Mouse (Mus musculus): ENCODE measurements around the gene Tagln2. TPM values are rescaled to one million over a fixed set of nuclear protein-coding genes. Genes with fewer than 3 reads are reported as not detected.

Gene Tagln2
- polyA plus RNA-seq, 1 experiment, result 837 TPM

GRCm38 (mm10) chr1:172472909-172473308 is 26.9 kb upstream of the Tagln2 start:
- TF ChIP-seq GATA1 (IDR thresholded peaks at IDR 0.05; ENCODE audit: low read length), result no peak

DNA sequence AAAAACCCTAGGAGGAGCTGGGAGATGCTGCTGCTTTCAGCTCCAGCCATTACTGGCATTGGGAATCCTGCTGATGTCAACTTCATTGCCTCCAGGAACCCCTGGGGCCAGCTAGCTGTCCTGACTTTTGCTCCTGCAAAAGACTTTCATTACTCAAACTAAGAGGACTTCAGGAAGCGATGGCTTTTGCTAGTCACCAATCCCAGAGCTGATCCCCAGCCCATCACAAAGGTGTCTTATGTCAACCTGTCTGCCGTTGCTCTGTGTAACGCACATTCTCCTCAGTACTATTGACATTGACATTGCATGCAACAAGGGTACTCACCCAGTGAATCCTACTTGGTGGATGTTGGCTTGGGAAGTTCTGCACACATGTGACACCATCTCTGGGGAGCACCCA is 25.7 kb upstream of the Tagln2 start:
- no peak for TF ChIP-seq GATA1 (IDR thresholded peaks at IDR 0.05; ENCODE audit: low read length)

GRCm38 (mm10) chr1:172475054-172475741 is 24.6 kb upstream of the Tagln2 start, which contains the start of gene Slamf9:
Gene Slamf9, plus strand, starts transcription at chr1:172475358.
- no peak for TF ChIP-seq GATA1 (IDR thresholded peaks at IDR 0.05; ENCODE audit: low read length)

GRCm38 (mm10) chr1:172478020-172478419 is 21.8 kb upstream of the Tagln2 start:
- TF ChIP-seq GATA1 (IDR thresholded peaks at IDR 0.05; ENCODE audit: low read length), result no peak

DNA sequence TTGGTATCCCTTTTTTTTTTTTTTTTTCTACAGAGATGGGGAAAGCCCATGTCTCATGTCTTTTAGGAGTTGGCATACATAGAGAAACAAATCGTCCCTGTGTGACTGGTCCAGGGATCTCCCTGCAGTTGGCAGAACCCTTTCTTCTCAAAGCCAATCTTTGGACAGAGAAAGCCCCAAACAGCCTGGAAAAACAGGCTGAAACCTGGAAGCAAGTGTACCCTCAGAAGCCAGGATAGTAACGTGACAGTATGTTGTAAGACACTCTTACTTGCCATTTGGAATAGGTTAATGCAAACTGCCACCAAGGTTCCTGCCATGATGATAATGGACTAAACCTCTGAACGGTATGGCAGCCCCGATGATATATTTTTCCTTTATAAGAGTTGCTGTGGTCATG is 19.5 kb upstream of the Tagln2 start:
- TF ChIP-seq GATA1 (IDR thresholded peaks at IDR 0.05; ENCODE audit: low read length), result no peak

- TF ChIP-seq GATA1 (IDR thresholded peaks at IDR 0.05; ENCODE audit: low read length), result no peak
Observed at GRCm38 (mm10) chr1:172481111-172481510, 18.7 kb upstream of the Tagln2 start.

DNA sequence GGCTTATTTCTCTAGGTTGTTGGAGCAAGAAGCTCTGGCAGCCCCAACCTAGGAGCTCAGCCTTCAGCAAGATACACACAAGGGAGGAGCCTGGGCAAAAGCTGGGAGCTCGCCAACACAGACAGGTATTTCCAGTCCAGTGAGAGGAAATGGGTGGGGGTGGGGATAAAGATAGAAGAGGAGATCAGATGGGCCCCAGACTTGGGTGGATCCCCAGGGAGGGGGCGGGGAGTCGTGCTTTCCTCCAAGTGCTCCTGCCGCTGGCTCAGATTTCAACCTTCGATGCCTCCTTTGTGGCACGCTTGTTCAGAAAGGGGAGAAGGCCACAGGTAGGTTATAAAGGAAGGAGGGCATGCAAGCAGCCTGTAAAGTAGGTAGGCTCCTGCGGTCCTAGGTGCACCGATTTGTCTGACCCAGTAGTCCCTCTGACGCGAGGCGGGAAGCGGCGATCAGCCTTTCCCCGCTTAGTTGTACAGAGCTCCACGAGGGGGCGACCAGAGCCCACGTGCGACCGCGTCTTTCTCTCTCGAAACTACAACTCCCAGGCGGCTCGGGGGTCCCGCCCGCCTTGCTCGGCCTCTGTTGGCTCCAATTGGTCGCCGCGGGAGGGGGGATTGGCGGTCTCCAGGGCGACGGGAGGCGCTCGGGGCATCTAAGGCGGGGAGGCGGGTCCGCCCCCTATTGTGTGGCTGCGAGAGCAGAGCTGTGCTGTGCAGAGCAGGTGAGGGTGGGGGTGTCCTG is 18.1 kb upstream of the Tagln2 start, which contains the start of gene Igsf9:
Gene Igsf9 (plus strand): TSS at position 249 of the 741 bp plus-strand sequence.
- TF ChIP-seq GATA1 (IDR thresholded peaks at IDR 0.05; ENCODE audit: low read length), result no peak

- TF ChIP-seq GATA1 (IDR thresholded peaks at IDR 0.05; ENCODE audit: low read length), result no peak
Observed at GRCm38 (mm10) chr1:172482518-172483360, 17.1 kb upstream of the Tagln2 start.

DNA sequence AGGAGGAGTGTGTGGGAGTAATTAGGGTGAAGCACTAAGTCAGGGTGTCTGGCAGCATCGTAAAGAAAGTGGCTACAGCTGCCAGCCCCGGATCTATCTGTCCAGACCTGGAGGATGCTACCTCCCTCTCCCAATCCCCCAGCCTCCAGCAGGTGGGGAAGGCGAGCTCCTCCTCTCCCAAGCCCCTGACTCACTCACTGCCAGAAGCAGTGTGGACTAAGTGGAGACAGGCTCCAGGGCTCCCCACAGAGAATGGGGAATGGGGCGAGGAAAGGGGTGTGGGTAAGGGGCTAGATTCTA is 16.5 kb upstream of the Tagln2 start:
- no peak for TF ChIP-seq GATA1 (IDR thresholded peaks at IDR 0.05; ENCODE audit: low read length)

DNA sequence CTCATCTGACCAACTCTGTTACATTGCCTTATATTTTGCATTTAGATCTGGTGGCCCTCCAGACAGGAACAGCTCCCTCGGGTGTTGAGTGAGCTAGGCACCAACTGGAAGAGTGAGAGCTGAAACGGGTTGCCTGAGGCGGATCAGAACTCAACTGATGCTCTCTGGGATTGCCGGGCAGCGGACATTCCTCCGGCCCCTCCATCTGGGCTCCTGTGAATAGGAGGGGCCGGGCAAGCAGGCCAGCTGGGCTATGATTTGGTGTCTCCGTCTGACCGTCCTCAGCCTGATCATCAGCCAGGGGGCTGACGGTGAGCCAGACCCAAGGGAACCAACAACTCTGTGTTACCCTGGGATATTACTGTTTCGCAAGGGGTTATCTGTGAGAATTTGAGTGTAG is 15.6 kb upstream of the Tagln2 start:
- TF ChIP-seq GATA1 (IDR thresholded peaks at IDR 0.05; ENCODE audit: low read length), result no peak

DNA sequence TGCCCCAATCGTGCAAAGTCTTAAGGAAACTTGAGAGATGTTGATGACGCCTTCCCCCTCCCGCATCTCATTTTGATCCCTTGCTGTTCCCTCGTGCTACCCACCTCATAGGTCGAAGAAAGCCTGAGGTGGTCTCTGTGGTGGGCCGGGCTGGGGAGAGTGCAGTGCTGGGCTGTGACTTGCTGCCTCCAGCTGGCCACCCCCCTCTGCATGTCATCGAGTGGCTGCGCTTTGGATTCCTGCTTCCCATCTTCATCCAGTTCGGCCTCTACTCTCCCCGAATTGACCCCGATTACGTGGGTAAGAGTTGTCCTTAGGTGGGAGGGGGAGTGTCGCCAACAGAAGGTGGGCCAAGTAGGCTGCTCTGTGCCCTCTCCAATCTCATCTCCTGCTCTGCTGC is 15.2 kb upstream of the Tagln2 start:
- no peak for TF ChIP-seq GATA1 (IDR thresholded peaks at IDR 0.05; ENCODE audit: low read length)

- TF ChIP-seq GATA1 (IDR thresholded peaks at IDR 0.05; ENCODE audit: low read length), result no peak
Observed at GRCm38 (mm10) chr1:172485821-172486220, 14.0 kb upstream of the Tagln2 start.

DNA sequence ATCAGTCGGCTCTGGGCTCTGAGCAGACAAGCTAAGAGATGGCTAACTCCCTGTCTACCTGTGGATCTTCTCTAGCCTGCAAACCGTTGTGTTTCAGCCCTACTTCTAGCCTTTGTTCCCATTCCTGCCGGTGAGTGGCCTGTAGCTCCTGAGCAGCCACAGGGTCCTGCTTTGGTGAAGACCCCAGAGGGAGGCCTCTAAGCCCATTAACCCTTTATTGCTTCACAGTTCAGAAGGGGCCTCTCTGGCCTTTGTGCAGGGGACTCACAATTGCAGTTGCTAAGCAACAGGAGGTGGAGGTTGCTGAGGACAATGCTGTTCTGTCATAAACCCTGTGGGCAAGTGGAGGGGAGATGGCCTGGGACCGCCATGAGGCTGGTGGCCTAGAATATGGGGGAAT is 13.6 kb upstream of the Tagln2 start:
- TF ChIP-seq GATA1 (IDR thresholded peaks at IDR 0.05; ENCODE audit: low read length), result no peak

DNA sequence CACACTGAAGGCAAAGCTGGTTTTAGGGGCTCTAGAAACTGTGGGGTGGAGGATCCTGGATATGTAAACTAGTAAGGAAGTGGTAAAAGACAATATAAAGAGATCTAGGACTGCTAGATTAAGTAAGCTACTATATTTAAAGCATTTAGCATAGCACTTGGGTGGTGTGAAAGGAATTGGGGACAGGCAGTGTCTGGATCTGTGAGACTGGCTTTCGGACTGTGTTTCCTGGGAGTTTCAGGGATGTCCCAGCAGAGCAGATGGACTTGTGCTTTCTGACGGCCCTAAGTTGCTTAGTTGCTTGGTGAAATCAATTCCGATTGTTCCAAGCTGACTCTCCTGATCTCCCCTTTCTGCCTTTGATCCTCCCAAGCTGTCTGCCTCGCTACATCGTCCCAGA is 13.2 kb upstream of the Tagln2 start:
- TF ChIP-seq GATA1 (IDR thresholded peaks at IDR 0.05; ENCODE audit: low read length), result no peak

DNA sequence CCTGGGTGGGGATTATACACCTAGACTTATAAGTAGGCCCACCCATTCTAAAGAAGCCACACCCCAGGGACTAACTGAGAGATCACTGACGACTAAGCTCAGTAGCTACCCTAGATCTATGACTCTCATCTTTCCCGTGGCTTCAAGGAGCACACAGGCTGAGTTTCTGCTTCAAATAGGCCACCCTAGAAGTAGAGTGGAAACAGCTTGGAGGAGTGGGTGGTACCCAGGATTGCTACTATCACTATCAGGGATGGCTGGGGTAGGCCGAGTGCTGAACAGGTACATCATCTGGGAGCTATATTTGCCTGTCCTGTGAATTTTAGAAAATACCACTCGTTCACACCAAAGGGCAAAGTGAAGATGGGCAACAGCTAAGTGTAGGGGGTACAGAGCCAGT is 12.0 kb upstream of the Tagln2 start:
- no peak for TF ChIP-seq GATA1 (IDR thresholded peaks at IDR 0.05; ENCODE audit: low read length)

- no peak for TF ChIP-seq GATA1 (IDR thresholded peaks at IDR 0.05; ENCODE audit: low read length)
Observed at GRCm38 (mm10) chr1:172488831-172489230, 11.0 kb upstream of the Tagln2 start.

Data from G1E-ER4 (cell line).